Mouse (Mus musculus) myocyte (in vitro differentiated cells): Measurements from ENCODE around the gene Kremen1. TPM values are rescaled to one million over a fixed set of nuclear protein-coding genes. Genes with fewer than 3 reads are reported as not detected.

Experiments
- H3K27me3 ChIP-seq: one replicate; pipeline ENCODE4 v1.6.1; 2011; ENCODE audit not compliant: control insufficient read depth, insufficient read depth, insufficient read length
- H3K36me3 ChIP-seq: one replicate; pipeline ENCODE4 v1.6.1; 2011; ENCODE audit not compliant: control insufficient read depth, insufficient read depth
- H3K4me2 ChIP-seq: one replicate; pipeline ENCODE4 v1.6.1; 2011; ENCODE audit warnings: low read depth, control low read depth
- H3K4me3 ChIP-seq: one replicate; pipeline ENCODE4 v1.5.1; 2011; ENCODE audit warnings: mild to moderate bottlenecking, control low read depth, moderate library complexity
- H3K79me2 ChIP-seq: one replicate; pipeline ENCODE4 v1.6.1; 2011; ENCODE audit not compliant: control insufficient read depth, insufficient read depth
- H3ac ChIP-seq: one replicate; pipeline ENCODE4 v1.6.1; 2011; ENCODE audit not compliant: control insufficient read depth, insufficient read length
- CEBPB ChIP-seq: IDR thresholded peaks from 2 replicates; pipeline ENCODE4 v1.6.1; 2011; ENCODE audit warnings: mild to moderate bottlenecking, moderate library complexity; ENCODE audit not compliant: poor library complexity, insufficient read depth, severe bottlenecking
- E2F4 ChIP-seq: IDR thresholded peaks from one replicate; pipeline ENCODE4 v1.6.1; 2011; ENCODE audit warnings: mild to moderate bottlenecking, control low read depth, moderate library complexity; ENCODE audit not compliant: insufficient read depth
- MAX ChIP-seq: IDR thresholded peaks from one replicate; pipeline ENCODE4 v1.6.1; 2011; ENCODE audit warnings: low read depth, mild to moderate bottlenecking, control low read depth
- MYOD1 ChIP-seq, 3 experiments: IDR thresholded peaks; one replicate each; pipeline ENCODE4 v1.6.1; 2011; ENCODE audit warnings: control low read depth in 2 of 3, low read depth in 2 of 3, mild to moderate bottlenecking in 2 of 3, moderate library complexity in 1 of 3; ENCODE audit not compliant: insufficient read length in 2 of 3, control insufficient read depth in 1 of 3
- MYOG ChIP-seq, 3 experiments: IDR thresholded peaks; one replicate each; pipeline ENCODE4 v1.6.1; 2011; ENCODE audit warnings: control low read depth in 2 of 3, low read depth in 2 of 3, mild to moderate bottlenecking in 2 of 3; ENCODE audit not compliant: insufficient read length in 2 of 3, control insufficient read depth in 1 of 3, insufficient read depth in 1 of 3
- POLR2A ChIP-seq: IDR thresholded peaks from one replicate; pipeline ENCODE4 v1.6.1; 2011; ENCODE audit warnings: low read depth, mild to moderate bottlenecking, control low read depth, moderate library complexity; ENCODE audit not compliant: insufficient read length
- POLR2AphosphoS2 ChIP-seq: IDR thresholded peaks from one replicate; pipeline ENCODE4 v1.6.1; 2011; ENCODE audit warnings: low read depth, control low read depth; ENCODE audit not compliant: insufficient read length
- REST ChIP-seq: IDR thresholded peaks from one replicate; pipeline ENCODE4 v1.6.1; 2011; ENCODE audit warnings: mild to moderate bottlenecking, control low read depth, moderate library complexity; ENCODE audit not compliant: insufficient read depth, insufficient read length
- SRF ChIP-seq: IDR thresholded peaks from one replicate; pipeline ENCODE4 v1.6.1; 2011; ENCODE audit warnings: low read depth; ENCODE audit not compliant: control insufficient read depth, insufficient read length
- TCF12 ChIP-seq: IDR thresholded peaks from one replicate; pipeline ENCODE4 v1.6.1; 2011; ENCODE audit warnings: mild to moderate bottlenecking, control low read depth; ENCODE audit not compliant: poor library complexity, insufficient read depth, severe bottlenecking
- TCF3 ChIP-seq: IDR thresholded peaks from one replicate; pipeline ENCODE4 v1.6.1; 2011; ENCODE audit warnings: low read depth, control low read depth; ENCODE audit not compliant: insufficient read length
- USF1 ChIP-seq: IDR thresholded peaks from one replicate; pipeline ENCODE4 v1.6.1; 2011; ENCODE audit warnings: low read depth, mild to moderate bottlenecking, control low read depth, moderate library complexity
- polyA plus RNA-seq: library from polyadenylated mRNA; unstranded; fragments of >200 nt; fragmentation: generic; extraction: Trizol; gene quantifications from one replicate; pipeline ENCODE4 v1.2.1, GENCODE M21; 2012; ENCODE audit warnings: missing spikeins

Kremen1 gene
- polyA plus RNA-seq, 1 experiment, result 79.3 TPM

- no peaks in the 10 kb centered on the region for H3K36me3 ChIP-seq
- H3K4me2 ChIP-seq, result no peak overlapping the region
- no peak overlapping the region for H3ac ChIP-seq
- no peaks in the 10 kb centered on the region for H3K27me3 ChIP-seq
- no peaks in the 10 kb centered on the region for H3K79me2 ChIP-seq
- H3K4me3 ChIP-seq, result no peak overlapping the region
- TF ChIP-seq REST (no peak), POLR2AphosphoS2 (no peak), SRF (no peak), USF1 (no peak)
These were observed 78.5 kb downstream of the Kremen1 start for GRCm38 (mm10) chr11:5182870-5183269.

GRCm38 (mm10) chr11:5181850-5182404, 79.4 kb downstream of the Kremen1 start:
- Histone ChIP-seq H3K36me3 (no peaks in the 10 kb centered on the region), H3ac (no peak overlapping the region), H3K79me2 (no peaks in the 10 kb centered on the region), H3K4me2 (peak overlapping the region; percentile 30), H3K27me3 (no peaks in the 10 kb centered on the region), H3K4me3 (no peak overlapping the region)
- TF ChIP-seq POLR2AphosphoS2, result no peak
- peak in 2 of 3 experiments; percentile 25 to 56 for TF ChIP-seq MYOG (IDR thresholded peaks at IDR 0.05; ENCODE audit: control insufficient read depth in 1 of 3, insufficient read depth in 1 of 3, insufficient read length in 2 of 3, low read depth in 2 of 3)
- TF ChIP-seq POLR2A, result no peak
- peak in 1 of 3 experiments; percentile 69 for TF ChIP-seq MYOD1 (IDR thresholded peaks at IDR 0.05; ENCODE audit: control insufficient read depth in 1 of 3, insufficient read length in 2 of 3, low read depth in 2 of 3)
- no peak for TF ChIP-seq CEBPB
- TF ChIP-seq USF1, result no peak

- H3K27me3 ChIP-seq, result no peaks in the 10 kb centered on the region
- no peaks in the 10 kb centered on the region for H3K79me2 ChIP-seq
- TF ChIP-seq REST, result no peak
- TF ChIP-seq POLR2A, result no peak
- no peak for TF ChIP-seq CEBPB
- TF ChIP-seq MAX, result no peak
- H3K36me3 ChIP-seq, result no peaks in the 10 kb centered on the region
- H3ac ChIP-seq, result no peak overlapping the region
- no peak overlapping the region for H3K4me2 ChIP-seq
- H3K4me3 ChIP-seq, result no peak overlapping the region
These were observed 82.0 kb downstream of the Kremen1 start for GRCm38 (mm10) chr11:5179391-5179790.

GRCm38 (mm10) chr11:5177171-5177570, 84.2 kb downstream of the Kremen1 start:
- Histone ChIP-seq H3K27me3 (no peaks in the 10 kb centered on the region), H3K4me3 (no peak overlapping the region), H3ac (no peak overlapping the region), H3K4me2 (no peak overlapping the region), H3K79me2 (no peaks in the 10 kb centered on the region), H3K36me3 (no peaks in the 10 kb centered on the region)
- TF ChIP-seq REST (no peak), POLR2AphosphoS2 (no peak), MAX (no peak), USF1 (no peak), TCF12 (no peak), POLR2A (no peak), CEBPB (no peak), SRF (no peak), TCF3 (no peak), MYOD1 (IDR thresholded peaks at IDR 0.05; ENCODE audit: control insufficient read depth in 1 of 3, insufficient read length in 2 of 3, low read depth in 2 of 3) (no peak), E2F4 (no peak), MYOG (IDR thresholded peaks at IDR 0.05; ENCODE audit: control insufficient read depth in 1 of 3, insufficient read depth in 1 of 3, insufficient read length in 2 of 3, low read depth in 2 of 3) (no peak)

GRCm38 (mm10) chr11:5176685-5177084, 84.7 kb downstream of the Kremen1 start:
- Histone ChIP-seq H3K4me3 (no peak overlapping the region), H3K4me2 (no peak overlapping the region), H3K79me2 (no peaks in the 10 kb centered on the region), H3K27me3 (no peaks in the 10 kb centered on the region), H3ac (no peak overlapping the region), H3K36me3 (no peaks in the 10 kb centered on the region)
- TF ChIP-seq MYOG (IDR thresholded peaks at IDR 0.05; ENCODE audit: control insufficient read depth in 1 of 3, insufficient read depth in 1 of 3, insufficient read length in 2 of 3, low read depth in 2 of 3), result peak; percentile 3 to 81 (median 30)
- no peak for TF ChIP-seq CEBPB
- peak; percentile 5 for TF ChIP-seq TCF3
- TF ChIP-seq MYOD1 (IDR thresholded peaks at IDR 0.05; ENCODE audit: control insufficient read depth in 1 of 3, insufficient read length in 2 of 3, low read depth in 2 of 3), result peak in 2 of 3 experiments; percentile 83

GRCm38 (mm10) chr11:5175866-5176265, 85.5 kb downstream of the Kremen1 start:
- no peaks in the 10 kb centered on the region for H3K79me2 ChIP-seq
- peak overlapping the region; percentile 9 for H3K4me2 ChIP-seq
- TF ChIP-seq E2F4 (no peak), MYOG (IDR thresholded peaks at IDR 0.05; ENCODE audit: control insufficient read depth in 1 of 3, insufficient read depth in 1 of 3, insufficient read length in 2 of 3, low read depth in 2 of 3) (peak; percentile 20 to 88 (median 49)), MYOD1 (IDR thresholded peaks at IDR 0.05; ENCODE audit: control insufficient read depth in 1 of 3, insufficient read length in 2 of 3, low read depth in 2 of 3) (peak in 2 of 3 experiments; percentile 71 to 73)
- no peaks in the 10 kb centered on the region for H3K36me3 ChIP-seq
- H3ac ChIP-seq, result no peak overlapping the region
- H3K4me3 ChIP-seq, result no peak overlapping the region
- no peaks in the 10 kb centered on the region for H3K27me3 ChIP-seq
